Mouse (Mus musculus): ENCODE measurements around the gene Asb2.

The Asb2 gene

GRCm38 (mm10) chr12:103355746-103356414 is at the start of gene Asb2:
Gene Asb2 (minus strand): TSS chr12:103356001.
- in situ Hi-C loops (cut with MseI, MboI): no loop called here

- in situ Hi-C loops (cut with MseI, MboI): no loop called here
These were observed 48.3 kb upstream of the Asb2 start for GRCm38 (mm10) chr12:103404131-103404530.

- in situ Hi-C loops (cut with MseI, MboI): no loop called here
These were observed 41.0 kb upstream of the Asb2 start for GRCm38 (mm10) chr12:103396751-103397150.

- in situ Hi-C loops (cut with MseI, MboI): no loop called here
These were observed 39.9 kb upstream of the Asb2 start for GRCm38 (mm10) chr12:103395486-103396275.

GRCm38 (mm10) chr12:103393528-103393927 is 37.7 kb upstream of the Asb2 start:
- in situ Hi-C loops (cut with MseI, MboI): no loop called here

- in situ Hi-C loops (cut with MseI, MboI): no loop called here
These were observed 35.3 kb upstream of the Asb2 start for GRCm38 (mm10) chr12:103391098-103391497.

- in situ Hi-C loops (cut with MseI, MboI): no loop called here
These were observed 34.2 kb upstream of the Asb2 start for GRCm38 (mm10) chr12:103389982-103390381.

GRCm38 (mm10) chr12:103389348-103389727 is 33.5 kb upstream of the Asb2 start:
- in situ Hi-C loops (cut with MseI, MboI): no loop called here

GRCm38 (mm10) chr12:103388505-103389347 is 32.9 kb upstream of the Asb2 start, which contains the start of gene Otub2:
Gene Otub2 (plus strand): TSS chr12:103388682.
- in situ Hi-C loops (cut with MseI, MboI): no loop called here

GRCm38 (mm10) chr12:103380226-103380625 is 24.4 kb upstream of the Asb2 start:
- in situ Hi-C loops (cut with MseI, MboI): no loop called here

GRCm38 (mm10) chr12:103376774-103377173 is 21.0 kb upstream of the Asb2 start:
- in situ Hi-C loops (cut with MseI, MboI): no loop called here

GRCm38 (mm10) chr12:103376124-103376523 is 20.3 kb upstream of the Asb2 start:
- in situ Hi-C loops (cut with MseI, MboI): no loop called here

- in situ Hi-C loops (cut with MseI, MboI): no loop called here
These were observed 17.9 kb upstream of the Asb2 start for GRCm38 (mm10) chr12:103373530-103374236.

GRCm38 (mm10) chr12:103371711-103372110 is 15.9 kb upstream of the Asb2 start:
- in situ Hi-C loops (cut with MseI, MboI): no loop called here

GRCm38 (mm10) chr12:103370861-103371260 is 15.1 kb upstream of the Asb2 start:
- in situ Hi-C loops (cut with MseI, MboI): no loop called here

GRCm38 (mm10) chr12:103368777-103369176 is 13.0 kb upstream of the Asb2 start:
- in situ Hi-C loops (cut with MseI, MboI): no loop called here

GRCm38 (mm10) chr12:103368326-103368669 is 12.5 kb upstream of the Asb2 start:
- in situ Hi-C loops (cut with MseI, MboI): no loop called here

GRCm38 (mm10) chr12:103367620-103368325 is 12.0 kb upstream of the Asb2 start:
- in situ Hi-C loops (cut with MseI, MboI): no loop called here

- in situ Hi-C loops (cut with MseI, MboI): no loop called here
These were observed 11.4 kb upstream of the Asb2 start for GRCm38 (mm10) chr12:103367171-103367570.

GRCm38 (mm10) chr12:103362336-103362735 is 6.5 kb upstream of the Asb2 start:
- in situ Hi-C loops (cut with MseI, MboI): no loop called here
